Mouse (Mus musculus): ENCODE results near the gene Gm21776. TPM values are rescaled to one million over a fixed set of nuclear protein-coding genes. Genes with fewer than 3 reads are reported as not detected.
"Not testable (repeated sequence)": the region's sequence is repeated elsewhere in the genome, so short reads cannot be mapped to it uniquely, and the experiment has no call there.

Gm21776 gene
- polyA plus RNA-seq (2016; fragmentation: Nextera tagmentation; extraction: Ambion mirVana): not detected in 2 replicates

DNA sequence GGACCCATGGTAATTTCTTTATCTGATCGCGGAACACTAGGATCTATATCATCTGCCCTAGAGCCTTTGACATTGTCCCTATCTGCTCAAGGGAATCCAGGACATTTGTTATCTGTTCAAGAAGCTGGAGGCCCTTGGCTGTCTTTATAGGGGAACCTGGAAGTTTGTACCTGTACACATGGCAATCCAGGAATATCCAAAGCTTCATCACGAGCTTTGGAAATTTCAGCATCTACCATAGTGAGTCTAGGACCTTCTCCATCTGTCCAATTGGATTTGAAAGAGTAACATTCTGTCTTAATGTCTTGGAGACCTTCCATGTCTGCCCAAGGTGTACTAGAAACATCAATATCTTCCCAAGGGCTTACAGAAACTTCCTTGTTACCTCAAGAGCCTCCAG lies at the start of gene Gm21776:
Gene Gm21776 (plus strand): TSS at position 301 of the 400 bp plus-strand sequence.
- not testable (repeated sequence) for ATAC-seq (ENCODE audit: low FRiP score); H3K4me3 ChIP-seq (replicated peaks); H3K27me3 ChIP-seq; H3K4me2 ChIP-seq; H3K9me3 ChIP-seq; H3K27ac ChIP-seq; H3K4me1 ChIP-seq; H3K36me3 ChIP-seq (replicated peaks); H3K9ac ChIP-seq
- no CpG with 5 or more reads among the region's 3 CpGs for WGBS

All from forebrain, embryonic 12.5 days (tissue).